Mouse (Mus musculus) Muller cell, postnatal 12 days (primary cell): Measurements from ENCODE around the gene Dchs2.

Source experiments
- DNase-seq: peaks from one replicate; pipeline ENCODE4 v3.0.0-alpha.2; 2015; ENCODE audit errors: inconsistent ontology term

Gene Dchs2

GRCm38 (mm10) chr3:83250001-83250545 lies 122.3 kb downstream of the Dchs2 start:
- DNase-seq: peak; percentile 87

GRCm38 (mm10) chr3:83251899-83252298 lies 124.2 kb downstream of the Dchs2 start:
- peak; percentile 42 for DNase-seq

- DNase-seq: peak; percentile 67
Observed at GRCm38 (mm10) chr3:83259421-83259820, 131.7 kb downstream of the Dchs2 start.

- DNase-seq: no peak
Observed at GRCm38 (mm10) chr3:83266009-83266408, 138.3 kb downstream of the Dchs2 start.

- DNase-seq: no peak
Observed at GRCm38 (mm10) chr3:83270228-83270627, 142.5 kb downstream of the Dchs2 start.

- no peak for DNase-seq
Observed at GRCm38 (mm10) chr3:83270982-83271381, 143.2 kb downstream of the Dchs2 start.

- peak; percentile 51 for DNase-seq
Observed at GRCm38 (mm10) chr3:83273555-83274244, 146.0 kb downstream of the Dchs2 start.

GRCm38 (mm10) chr3:83275703-83276102 lies 148.0 kb downstream of the Dchs2 start:
- no peak for DNase-seq

- no peak for DNase-seq
Observed at GRCm38 (mm10) chr3:83283882-83284281, 156.1 kb downstream of the Dchs2 start.

GRCm38 (mm10) chr3:83286975-83287405 lies 159.2 kb downstream of the Dchs2 start:
- peak; percentile 63 for DNase-seq

GRCm38 (mm10) chr3:83288118-83288840 lies 160.5 kb downstream of the Dchs2 start:
- DNase-seq: no peak

- peak; percentile 62 for DNase-seq
Observed at GRCm38 (mm10) chr3:83290482-83290881, 162.7 kb downstream of the Dchs2 start.

GRCm38 (mm10) chr3:83290953-83291352 lies 163.2 kb downstream of the Dchs2 start:
- no peak for DNase-seq

- DNase-seq: peak; percentile 92
Observed at GRCm38 (mm10) chr3:83299783-83300382, 172.1 kb downstream of the Dchs2 start.

GRCm38 (mm10) chr3:83303876-83304275 lies 176.1 kb downstream of the Dchs2 start:
- no peak for DNase-seq

- peak; percentile 51 for DNase-seq
Observed at GRCm38 (mm10) chr3:83345928-83346327, 218.2 kb downstream of the Dchs2 start.

GRCm38 (mm10) chr3:83368500-83369068 lies 240.8 kb downstream of the Dchs2 start:
- DNase-seq: no peak

- peak; percentile 26 for DNase-seq
Observed at GRCm38 (mm10) chr3:83369871-83370270, 242.1 kb downstream of the Dchs2 start.

GRCm38 (mm10) chr3:83374333-83374732 lies 246.6 kb downstream of the Dchs2 start:
- no peak for DNase-seq

- DNase-seq: no peak
Observed at GRCm38 (mm10) chr3:83376834-83377233, 249.1 kb downstream of the Dchs2 start.
